Comparison of ENCODE assay signal across 8 mouse cellular contexts in genomic region chr11:98457367-98458120, GRCm38 (mm10). TPM values are rescaled to one million over a fixed set of nuclear protein-coding genes. Genes with fewer than 3 reads are reported as not detected.
DNase-seq lines count a peak whose midpoint lies in the region; ATAC-seq and TF ChIP-seq lines count a peak whose summit lies in the region.

No protein-coding gene starts in this region.

- H3K4me1 ChIP-seq in hindbrain, postnatal 0 days (ENCODE audit: insufficient read depth, low read length), result peaks cover 4% of the 10 kb centered on the region; the same call in 1 of the 2 replicates

- peak overlapping the region; percentile 74 for H3K4me3 ChIP-seq in gastrocnemius, adult 2 months
- peak overlapping the region; percentile 53 for H3K4me3 ChIP-seq in hindbrain, postnatal 0 days (ENCODE audit: low read length)
- peak overlapping the region; percentile 58 for H3K4me3 ChIP-seq in left cerebral cortex, adult 2 months

- WGBS in hindbrain, postnatal 0 days, result 1% methylated on average over 37 of the region's 64 CpGs

- peak overlapping the region; percentile 77 for H3K4me2 ChIP-seq in hindbrain, postnatal 0 days (ENCODE audit: low read depth, low read length)

- ATAC-seq in hindbrain, postnatal 0 days, result peak; percentile 87
- peak; percentile 89 for ATAC-seq in megakaryocyte, adult 5-6 weeks (ENCODE audit: poor library complexity, severe bottlenecking)

- peak; percentile 77 for TF ChIP-seq CTCF in gastrocnemius, adult 2 months (IDR thresholded peaks at IDR 0.05)
- TF ChIP-seq CTCF in hindbrain, postnatal 0 days (IDR thresholded peaks at IDR 0.05; ENCODE audit: low read depth), result peak; percentile 62
- peak; percentile 79 for TF ChIP-seq CTCF in left cerebral cortex, adult 2 months (IDR thresholded peaks at IDR 0.05)

- H3K27me3 ChIP-seq in hindbrain, postnatal 0 days (ENCODE audit: insufficient read depth, low read length), result no peaks in the 10 kb centered on the region; the same call in 1 of the 2 replicates

- peak overlapping the region; percentile 55 for H3K9ac ChIP-seq in hindbrain, postnatal 0 days (replicated peaks; ENCODE audit: low read length)

- intact Hi-C loops in gastrocnemius, adult 2 months (cut with DNase I), result loop anchor here (1.0 to 5.0 kb wide), 3 partner anchors 45 to 192 kb away; partner anchors contain the start of gene Erbb2
- intact Hi-C loops in left cerebral cortex, adult 2 months (cut with DNase I), result loop anchor here (1.0 to 5.0 kb wide), 3 partner anchors 115 to 210 kb away; no protein-coding TSS in a partner anchor

- no peaks in the 10 kb centered on the region for H3K9me3 ChIP-seq in hindbrain, postnatal 0 days (ENCODE audit: low read length)

- no peaks in the 10 kb centered on the region for H3K36me3 ChIP-seq in hindbrain, postnatal 0 days (ENCODE audit: insufficient read depth, low read length)

- peak overlapping the region; percentile 51 for H3K27ac ChIP-seq in gastrocnemius, adult 2 months
- H3K27ac ChIP-seq in hindbrain, postnatal 0 days, result peak overlapping the region; percentile 54; the same call in 1 of the 2 replicates
- peak overlapping the region; percentile 79 for H3K27ac ChIP-seq in left cerebral cortex, adult 2 months

- peak; percentile 92 for DNase-seq in R1 (ENCODE audit: low read depth, low spot score)
- peak; percentile 93 to 98 for DNase-seq in cerebellum, postnatal 14 days
- DNase-seq in gastrocnemius, adult 2 months, result peak; percentile 90
- peak; percentile 92 for DNase-seq in hindbrain, postnatal 0 days (ENCODE audit: low spot score)
- DNase-seq in left cerebral cortex, adult 2 months (ENCODE audit: extremely low spot score in 1 of 2, low spot score in 2 of 2), result peak; percentile 85 to 91
- DNase-seq in right cerebral cortex, adult 18-20 months, result peak; percentile 73
- peak; percentile 89 for DNase-seq in urinary bladder, adult 2 months (ENCODE audit: low spot score)

RNA-seq across cellular contexts. Expression of gene Grb7, which starts 11.3 kb away (rescaled TPM):
- not detected for total RNA-seq in gastrocnemius, adult 2 months (2021)
- 1.5 and 2.7 TPM in 2 replicates for total RNA-seq in hindbrain, postnatal 0 days (2014; rRNA removed)
- polyA plus RNA-seq in hindbrain, postnatal 0 days (2015; fragmentation: Nextera tagmentation; extraction: Ambion mirVana), result 1.7 and 2.0 TPM in 2 replicates
- 1 to 10 TPM; 2.0 to 2.5 TPM for total RNA-seq in left cerebral cortex, adult 2 months (2021)
- not detected in 2 replicates for total RNA-seq in megakaryocyte, adult 5-6 weeks (2015)
- total RNA-seq in megakaryocyte, adult 5-6 weeks (2017), result not detected in 2 replicates
- 41.1 and 52.0 TPM in 2 replicates for polyA plus RNA-seq in urinary bladder, adult 2 months (2012; rRNA removed)

RNA-seq across cellular contexts. Expression of gene Mien1, which starts 18.8 kb away (rescaled TPM):
- total RNA-seq in gastrocnemius, adult 2 months (2021), result 10 to 100 TPM; 30.3 to 37.4 TPM
- 70.0 and 73.9 TPM in 2 replicates for total RNA-seq in hindbrain, postnatal 0 days (2014; rRNA removed)
- polyA plus RNA-seq in hindbrain, postnatal 0 days (2015; fragmentation: Nextera tagmentation; extraction: Ambion mirVana), result 259 and 264 TPM in 2 replicates
- total RNA-seq in left cerebral cortex, adult 2 months (2021), result 100 to 1,000 TPM; 100 to 106 TPM
- total RNA-seq in megakaryocyte, adult 5-6 weeks (2015), result 56.6 and 65.4 TPM in 2 replicates
- 31.5 and 38.0 TPM in 2 replicates for total RNA-seq in megakaryocyte, adult 5-6 weeks (2017)
- 105 and 127 TPM in 2 replicates for polyA plus RNA-seq in urinary bladder, adult 2 months (2012; rRNA removed)

RNA-seq across cellular contexts. Expression of gene Erbb2, which starts 45.3 kb away (rescaled TPM):
- total RNA-seq in gastrocnemius, adult 2 months (2021), result 1 to 10 TPM; 1.6 to 1.9 TPM
- total RNA-seq in hindbrain, postnatal 0 days (2014; rRNA removed), result 8.0 and 11.7 TPM in 2 replicates
- polyA plus RNA-seq in hindbrain, postnatal 0 days (2015; fragmentation: Nextera tagmentation; extraction: Ambion mirVana), result 4.9 and 5.1 TPM in 2 replicates
- total RNA-seq in left cerebral cortex, adult 2 months (2021), result 1 to 10 TPM; 1.8 to 1.9 TPM
- not detected in 2 replicates for total RNA-seq in megakaryocyte, adult 5-6 weeks (2015)
- total RNA-seq in megakaryocyte, adult 5-6 weeks (2017), result 0.28 TPM in 1 of 2 replicates, not detected in the other
- polyA plus RNA-seq in urinary bladder, adult 2 months (2012; rRNA removed), result 29.2 and 29.5 TPM in 2 replicates

RNA-seq across cellular contexts. Expression of gene Pgap3, which starts 57.3 kb away (rescaled TPM):
- 1 to 10 TPM; 2.2 to 3.0 TPM for total RNA-seq in gastrocnemius, adult 2 months (2021)
- 10.6 and 12.0 TPM in 2 replicates for total RNA-seq in hindbrain, postnatal 0 days (2014; rRNA removed)
- polyA plus RNA-seq in hindbrain, postnatal 0 days (2015; fragmentation: Nextera tagmentation; extraction: Ambion mirVana), result 7.8 and 9.2 TPM in 2 replicates
- 10 to 100 TPM; 10.2 to 11.9 TPM for total RNA-seq in left cerebral cortex, adult 2 months (2021)
- total RNA-seq in megakaryocyte, adult 5-6 weeks (2015), result 2.1 and 3.3 TPM in 2 replicates
- 2.2 and 2.7 TPM in 2 replicates for total RNA-seq in megakaryocyte, adult 5-6 weeks (2017)
- 10.5 and 12.7 TPM in 2 replicates for polyA plus RNA-seq in urinary bladder, adult 2 months (2012; rRNA removed)

Comparison
In these comparisons a context has a peak if more than half of its experiments do, and no peak if none do; other contexts are left out.
1. Peak in every context shown above with its lines: DNase-seq, ATAC-seq, H3K4me3 ChIP-seq and H3K27ac ChIP-seq.